Mouse (Mus musculus) embryonic facial prominence, embryonic 15.5 days (tissue): ENCODE results near the gene Gnpat. TPM values are rescaled to one million over a fixed set of nuclear protein-coding genes. Genes with fewer than 3 reads are reported as not detected.

Experiments
- ATAC-seq: fragments of 200-750 bp; cut with Nextera tagmentation; 2 replicates; pipeline ENCODE4 v1.8.0; 2017; ENCODE audit warnings: low read depth, moderate TSS enrichment; ENCODE audit not compliant: insufficient number of reproducible peaks, low FRiP score, low TSS enrichment
- H3K27ac ChIP-seq: fragments of 300-500 bp; sonication (generic); replicated peaks from 2 replicates; pipeline ENCODE4 v1.5.1; 2015; ENCODE audit warnings: mild to moderate bottlenecking, inconsistent platforms
- H3K27me3 ChIP-seq: fragments of 300-500 bp; sonication (generic); 2 replicates; pipeline ENCODE4 v1.6.1; 2015; ENCODE audit warnings: inconsistent platforms
- H3K36me3 ChIP-seq: fragments of 300-500 bp; sonication (generic); 2 replicates; pipeline ENCODE4 v1.6.1; 2015; ENCODE audit warnings: mild to moderate bottlenecking, inconsistent platforms
- H3K4me1 ChIP-seq: fragments of 300-500 bp; sonication (generic); 2 replicates; pipeline ENCODE4 v1.6.1; 2015; ENCODE audit warnings: inconsistent platforms
- H3K4me2 ChIP-seq: fragments of 300-500 bp; sonication (generic); replicated peaks from 2 replicates; pipeline ENCODE4 v1.6.1; 2015; ENCODE audit warnings: mild to moderate bottlenecking, inconsistent platforms
- H3K4me3 ChIP-seq: fragments of 300-500 bp; sonication (generic); replicated peaks from 2 replicates; pipeline ENCODE4 v1.5.1; 2015; ENCODE audit warnings: mild to moderate bottlenecking, inconsistent platforms
- H3K9ac ChIP-seq: fragments of 300-500 bp; sonication (generic); 2 replicates; pipeline ENCODE4 v1.6.1; 2015; ENCODE audit warnings: inconsistent platforms
- H3K9me3 ChIP-seq: fragments of 300-500 bp; sonication (generic); replicated peaks from 2 replicates; pipeline ENCODE4 v1.6.1; 2016; ENCODE audit warnings: inconsistent platforms
- WGBS: fragments of 180-500 bp; shearing (Covaris S2); methylation state at CpG from one replicate; pipeline ENCODE4 v1.1.7; 2015; 5-methylcytosine and 5-hydroxymethylcytosine counted together
- polyA plus RNA-seq: library from polyadenylated mRNA; unstranded; fragments of >200 nt; fragmentation: Nextera tagmentation; extraction: Ambion mirVana; gene quantifications from 2 replicates; pipeline ENCODE4 v1.2.1, GENCODE M21; 2015

Gene Gnpat
- polyA plus RNA-seq, 1 experiment from 2014 or later = 87.1 TPM

DNA sequence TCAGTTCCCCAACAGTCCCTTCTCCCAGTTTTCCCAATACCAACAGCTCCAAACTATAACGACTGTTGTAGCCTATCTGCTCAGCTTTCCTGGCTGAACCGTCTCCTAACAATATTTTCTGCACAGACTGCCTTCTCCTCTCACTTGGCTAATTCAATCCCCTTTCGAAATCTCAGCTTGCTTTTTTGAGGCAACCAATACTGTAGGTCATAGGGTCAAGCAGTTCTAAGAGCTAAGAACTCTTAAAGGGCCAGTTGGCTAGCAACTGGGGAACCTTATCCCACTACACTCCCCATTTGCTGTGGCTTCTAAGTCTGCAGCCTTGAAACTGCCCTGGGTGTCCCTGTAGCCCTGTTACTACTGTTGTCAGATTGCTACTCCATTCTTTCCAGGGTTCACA is 17.7 kb upstream of the Gnpat start:
- no peak overlapping the region for H3K9ac ChIP-seq
- no peaks in the 10 kb centered on the region for H3K27me3 ChIP-seq
- WGBS = 70% methylated on average over 3 of the region's 3 CpGs
- H3K36me3 ChIP-seq = peaks cover 17% of the 10 kb centered on the region
- no peak overlapping the region for H3K27ac ChIP-seq
- no peaks in the 10 kb centered on the region for H3K4me1 ChIP-seq
- no peaks in the 10 kb centered on the region for H3K9me3 ChIP-seq
- ATAC-seq = no peak
- H3K4me3 ChIP-seq = no peak overlapping the region
- H3K4me2 ChIP-seq = no peak overlapping the region

DNA sequence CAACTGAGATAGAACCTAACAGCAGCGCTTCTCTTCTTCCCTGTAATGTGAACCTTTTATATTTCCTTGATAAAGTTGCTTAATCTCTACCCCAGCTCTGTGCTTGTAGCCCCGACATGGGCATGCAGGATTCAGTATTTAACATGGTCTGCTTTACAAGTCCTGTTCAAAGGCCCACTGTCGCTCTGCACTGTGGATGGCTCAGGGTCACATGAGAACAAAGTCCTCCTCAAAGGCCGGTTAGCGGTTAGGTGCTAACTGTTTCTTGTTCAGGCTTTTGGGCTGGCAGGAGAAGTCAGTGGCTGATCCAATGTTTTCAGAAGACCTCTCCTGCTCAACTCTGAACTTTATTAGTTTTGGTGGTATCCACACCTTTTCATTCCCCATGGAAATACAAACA is 17.3 kb upstream of the Gnpat start:
- peaks cover 13% of the 10 kb centered on the region for H3K36me3 ChIP-seq
- no peaks in the 10 kb centered on the region for H3K4me1 ChIP-seq
- no peaks in the 10 kb centered on the region for H3K9me3 ChIP-seq
- no peak overlapping the region for H3K4me2 ChIP-seq
- no peaks in the 10 kb centered on the region for H3K27me3 ChIP-seq
- H3K4me3 ChIP-seq = no peak overlapping the region
- no peak overlapping the region for H3K27ac ChIP-seq
- H3K9ac ChIP-seq = no peak overlapping the region
- 90% methylated on average over 5 of the region's 5 CpGs for WGBS
- ATAC-seq = no peak

DNA sequence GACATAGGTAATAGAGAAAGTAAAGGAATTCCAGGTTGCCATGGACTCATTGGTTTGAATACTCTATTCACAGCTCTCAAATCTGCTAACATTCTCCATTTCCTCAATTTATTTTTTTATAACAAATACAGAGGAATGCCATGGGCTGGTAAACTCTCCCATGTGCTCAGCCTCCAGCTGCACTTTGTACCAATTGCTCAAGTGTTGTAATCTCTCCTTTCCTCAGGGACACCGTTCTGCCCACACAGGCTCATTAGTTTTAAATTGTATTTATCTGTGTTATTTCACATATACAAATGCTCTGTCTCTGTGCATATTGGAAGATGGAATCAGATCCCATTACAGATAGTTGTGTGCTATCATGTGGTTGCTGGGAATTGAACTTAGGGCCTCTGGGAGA is 9.3 kb upstream of the Gnpat start:
- Histone ChIP-seq H3K4me1 (no peaks in the 10 kb centered on the region), H3K27me3 (no peaks in the 10 kb centered on the region), H3K4me2 (no peak overlapping the region), H3K4me3 (no peak overlapping the region), H3K9ac (no peak overlapping the region), H3K9me3 (peaks cover 24% of the 10 kb centered on the region; the same call in 1 of the 2 replicates), H3K27ac (no peak overlapping the region), H3K36me3 (peaks cover 60% of the 10 kb centered on the region)
- 98% methylated on average over 1 of the region's 1 CpGs for WGBS
- ATAC-seq = no peak

DNA sequence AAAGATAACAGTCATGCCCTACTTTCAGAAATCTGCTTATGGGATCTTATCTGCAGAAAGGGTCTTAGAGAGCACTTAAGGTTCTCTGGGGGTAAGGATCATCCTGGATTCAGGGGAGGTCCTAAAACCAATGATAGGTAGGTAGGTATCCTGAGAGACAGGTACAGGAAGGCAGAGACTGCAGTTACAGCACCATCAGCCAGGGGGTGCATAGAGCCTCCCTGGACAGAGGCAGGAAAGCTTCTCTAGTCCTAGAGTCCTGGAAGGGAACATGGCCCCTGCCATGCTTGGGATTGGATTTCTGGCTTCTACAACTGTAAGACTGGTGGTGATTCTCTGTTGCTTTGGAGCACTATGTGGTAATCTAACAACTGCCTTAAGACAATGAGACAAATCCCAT is 3.4 kb upstream of the Gnpat start:
- Histone ChIP-seq H3K9me3 (peaks cover 14% of the 10 kb centered on the region; the same call in 1 of the 2 replicates), H3K36me3 (peaks cover 64% of the 10 kb centered on the region), H3K4me1 (peaks cover 8% of the 10 kb centered on the region), H3K4me3 (no peak overlapping the region), H3K4me2 (no peak overlapping the region), H3K27me3 (no peaks in the 10 kb centered on the region), H3K9ac (no peak overlapping the region), H3K27ac (no peak overlapping the region)
- ATAC-seq = no peak

DNA sequence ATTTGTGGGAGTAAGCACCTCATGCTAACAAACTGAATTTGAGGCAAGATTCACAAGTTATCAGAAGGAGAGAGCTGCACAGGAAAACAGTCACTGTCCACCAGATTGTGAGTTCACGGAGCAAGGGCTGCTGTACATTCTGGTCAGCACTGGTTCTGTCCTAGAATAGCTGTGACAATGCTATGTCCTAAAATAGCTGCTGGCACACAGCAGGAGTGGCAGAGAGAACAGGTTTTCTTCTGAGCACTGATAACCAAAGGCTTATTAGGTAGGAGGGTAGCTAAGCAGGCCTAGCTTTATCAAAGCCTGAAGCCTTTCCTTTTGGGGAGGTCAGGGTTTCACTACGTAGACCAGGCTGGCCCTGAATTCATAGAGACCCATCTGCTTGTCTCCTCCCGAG is 2.6 kb upstream of the Gnpat start:
- Histone ChIP-seq H3K27ac (no peak overlapping the region), H3K9ac (no peak overlapping the region), H3K4me2 (no peak overlapping the region), H3K4me1 (peaks cover 10% of the 10 kb centered on the region), H3K4me3 (no peak overlapping the region), H3K9me3 (0 out of 2 replicates have a peak, but pooled peaks cover 7% of the 10 kb centered on the region), H3K36me3 (peaks cover 57% of the 10 kb centered on the region), H3K27me3 (no peaks in the 10 kb centered on the region)
- no peak for ATAC-seq
- 92% methylated on average over 3 of the region's 3 CpGs for WGBS

DNA sequence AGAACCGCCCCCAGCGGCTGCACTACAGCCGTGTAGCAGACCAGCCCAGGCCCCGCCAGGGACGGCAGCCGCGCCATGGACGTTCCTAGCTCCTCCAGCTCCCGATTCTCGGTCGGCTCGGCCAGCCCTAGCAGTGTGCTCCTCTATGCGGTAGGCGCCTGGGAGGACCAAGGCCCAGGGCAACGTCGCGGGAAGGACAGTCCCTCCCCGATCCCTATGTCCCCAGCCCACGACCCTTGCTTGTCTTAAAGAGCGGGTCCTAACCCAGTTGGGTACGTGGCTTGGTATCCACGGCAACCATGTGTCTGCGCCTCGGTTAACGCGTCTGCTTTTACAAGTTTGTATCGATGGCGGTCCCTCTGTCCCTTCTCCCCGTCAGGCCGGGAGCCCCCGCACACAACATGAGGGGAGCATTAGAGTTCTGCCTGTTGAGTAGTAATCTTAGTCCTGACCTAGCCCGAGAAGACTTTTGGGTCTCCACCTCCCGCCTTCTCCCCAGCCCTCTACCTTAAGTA is 387 bp downstream of the Gnpat start:
- H3K27me3 ChIP-seq = no peaks in the 10 kb centered on the region
- WGBS = 0% methylated on average over 33 of the region's 33 CpGs
- ATAC-seq = peak; percentile 84

DNA sequence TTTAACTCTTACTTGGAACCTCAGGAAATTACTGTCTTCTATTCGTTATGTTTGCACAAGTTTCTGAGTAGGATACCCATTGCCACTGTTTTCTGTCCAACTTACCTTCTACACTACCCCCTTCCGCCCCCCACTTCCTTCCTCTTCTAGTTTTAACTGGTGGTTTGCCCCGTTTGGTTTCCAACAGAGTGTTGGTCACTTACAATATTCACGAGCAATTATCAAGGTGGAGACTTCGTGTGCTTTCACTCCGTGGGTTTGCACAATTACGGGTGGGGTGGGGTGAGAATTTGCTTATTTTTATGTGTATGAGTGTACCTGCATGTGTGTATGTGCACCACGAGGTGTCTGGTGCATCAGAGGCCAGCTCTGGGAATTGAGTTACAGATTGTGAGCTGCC is 896 bp downstream of the Gnpat start:
- Histone ChIP-seq H3K4me1 (peaks cover 10% of the 10 kb centered on the region), H3K27me3 (no peaks in the 10 kb centered on the region), H3K36me3 (peaks cover 23% of the 10 kb centered on the region), H3K9me3 (no peaks in the 10 kb centered on the region), H3K27ac (peak overlapping the region; percentile 94), H3K4me2 (peak overlapping the region; percentile 63), H3K9ac (peak overlapping the region; percentile 97), H3K4me3 (peak overlapping the region; percentile 91)
- 12% methylated on average over 8 of the region's 8 CpGs for WGBS
- ATAC-seq = no peak

More for the DNA sequence above, 387 bp downstream of the Gnpat start:
- peak overlapping the region; percentile 91 for H3K4me3 ChIP-seq
- no peaks in the 10 kb centered on the region for H3K9me3 ChIP-seq
- peaks cover 28% of the 10 kb centered on the region for H3K36me3 ChIP-seq
- H3K27ac ChIP-seq = peak overlapping the region; percentile 94
- H3K4me2 ChIP-seq = peak overlapping the region; percentile 63
- H3K4me1 ChIP-seq = peaks cover 10% of the 10 kb centered on the region
- H3K9ac ChIP-seq = peak overlapping the region; percentile 97

DNA sequence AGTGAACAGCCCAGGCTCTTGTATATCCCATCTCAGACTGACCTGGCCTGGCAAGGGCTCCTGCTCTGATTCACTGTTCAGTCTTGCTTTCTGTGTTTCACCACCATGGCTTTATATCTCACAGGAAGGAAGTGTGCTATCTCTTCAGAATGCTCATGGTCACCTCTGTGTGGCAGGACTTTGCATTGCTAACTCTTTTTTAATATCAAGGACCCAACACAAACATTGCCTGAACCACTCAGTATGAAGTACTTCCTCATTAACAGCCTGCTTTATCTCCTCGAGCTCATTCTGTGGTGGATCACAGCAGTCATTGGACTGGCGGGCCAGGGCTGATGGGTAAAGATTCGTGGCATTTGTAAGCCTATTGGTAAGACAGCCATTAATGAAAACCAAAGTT is 3.8 kb downstream of the Gnpat start:
- Histone ChIP-seq H3K4me1 (peaks cover 10% of the 10 kb centered on the region), H3K36me3 (peaks cover 6% of the 10 kb centered on the region), H3K9me3 (no peaks in the 10 kb centered on the region), H3K27ac (no peak overlapping the region), H3K4me3 (no peak overlapping the region), H3K27me3 (no peaks in the 10 kb centered on the region), H3K9ac (no peak overlapping the region), H3K4me2 (no peak overlapping the region)
- WGBS = 84% methylated on average over 3 of the region's 3 CpGs
- ATAC-seq = no peak

DNA sequence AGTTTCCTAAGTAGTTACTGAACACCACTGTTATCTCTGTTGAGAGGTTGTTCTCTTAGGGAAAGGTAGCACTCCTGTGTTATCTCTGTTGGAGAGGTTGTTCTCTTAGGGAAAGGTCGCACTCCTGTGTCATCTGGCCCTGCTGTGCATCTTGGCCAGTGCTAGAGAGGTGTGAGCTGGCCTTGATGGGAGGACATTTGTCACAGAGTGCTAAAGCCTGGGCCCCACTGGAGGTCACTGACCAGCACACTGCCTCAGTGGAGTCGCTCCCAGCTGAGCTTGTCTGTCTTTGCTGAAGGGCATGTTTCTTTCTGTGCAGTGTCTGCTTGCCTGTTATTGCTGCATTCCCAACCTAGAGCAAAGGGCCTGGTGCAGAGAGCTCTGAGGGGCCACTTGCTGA is 4.3 kb downstream of the Gnpat start:
- H3K4me1 ChIP-seq = peaks cover 10% of the 10 kb centered on the region
- no peaks in the 10 kb centered on the region for H3K27me3 ChIP-seq
- no peaks in the 10 kb centered on the region for H3K9me3 ChIP-seq
- peaks cover 10% of the 10 kb centered on the region for H3K36me3 ChIP-seq
- H3K27ac ChIP-seq = no peak overlapping the region
- WGBS = 88% methylated on average over 2 of the region's 2 CpGs
- H3K4me3 ChIP-seq = no peak overlapping the region
- ATAC-seq = no peak
- H3K4me2 ChIP-seq = no peak overlapping the region
- no peak overlapping the region for H3K9ac ChIP-seq

DNA sequence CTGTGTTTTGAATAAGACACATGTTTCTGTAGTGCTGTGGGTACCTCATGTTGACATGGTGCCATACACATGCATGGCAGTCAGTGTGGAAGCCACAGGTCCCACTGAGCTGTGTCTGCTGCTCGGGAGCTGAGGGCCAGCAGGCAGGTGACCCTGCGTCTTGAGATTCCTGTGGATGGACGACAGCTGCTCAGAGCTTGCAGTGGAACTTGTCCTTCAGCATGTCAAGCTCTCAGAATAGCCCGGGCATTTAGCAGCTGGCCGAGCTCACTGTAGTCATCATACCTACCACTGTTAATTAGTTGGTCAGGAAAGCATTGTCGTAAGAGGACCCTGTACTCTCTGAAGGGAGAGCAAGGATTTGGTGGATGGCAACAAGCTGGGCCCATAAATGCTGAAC is 6.9 kb downstream of the Gnpat start:
- Histone ChIP-seq H3K4me3 (no peak overlapping the region), H3K27ac (0 out of 2 replicates have a peak overlapping the region, but pooled peaks have one; percentile 22), H3K27me3 (no peaks in the 10 kb centered on the region), H3K4me2 (no peak overlapping the region), H3K4me1 (no peaks in the 10 kb centered on the region), H3K36me3 (peaks cover 36% of the 10 kb centered on the region), H3K9me3 (no peaks in the 10 kb centered on the region), H3K9ac (no peak overlapping the region)
- no peak for ATAC-seq
- 70% methylated on average over 6 of the region's 6 CpGs for WGBS

DNA sequence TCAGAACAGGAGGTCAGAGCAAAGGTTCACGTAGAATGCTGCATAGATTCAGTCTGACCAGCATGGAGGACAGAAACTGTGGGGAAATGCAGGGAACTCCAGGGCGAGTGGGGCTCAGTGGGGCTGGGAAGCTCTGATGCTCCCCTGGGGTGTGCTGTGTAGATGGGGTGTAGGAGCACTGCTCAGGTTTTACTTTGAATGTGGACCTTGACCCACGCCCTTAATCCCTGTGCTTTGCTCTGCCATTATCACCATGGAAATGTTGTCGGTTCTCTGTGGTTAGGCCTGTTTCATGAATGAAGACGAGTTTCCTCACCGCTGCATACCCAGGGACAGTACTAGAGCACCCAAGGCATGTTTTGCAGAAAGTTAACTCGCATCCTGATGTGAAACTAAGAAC is 8.6 kb downstream of the Gnpat start:
- Histone ChIP-seq H3K27ac (no peak overlapping the region), H3K9ac (no peak overlapping the region), H3K4me2 (no peak overlapping the region), H3K27me3 (no peaks in the 10 kb centered on the region), H3K36me3 (peaks cover 50% of the 10 kb centered on the region), H3K9me3 (no peaks in the 10 kb centered on the region), H3K4me1 (no peaks in the 10 kb centered on the region), H3K4me3 (no peak overlapping the region)
- 87% methylated on average over 7 of the region's 7 CpGs for WGBS
- ATAC-seq = no peak

DNA sequence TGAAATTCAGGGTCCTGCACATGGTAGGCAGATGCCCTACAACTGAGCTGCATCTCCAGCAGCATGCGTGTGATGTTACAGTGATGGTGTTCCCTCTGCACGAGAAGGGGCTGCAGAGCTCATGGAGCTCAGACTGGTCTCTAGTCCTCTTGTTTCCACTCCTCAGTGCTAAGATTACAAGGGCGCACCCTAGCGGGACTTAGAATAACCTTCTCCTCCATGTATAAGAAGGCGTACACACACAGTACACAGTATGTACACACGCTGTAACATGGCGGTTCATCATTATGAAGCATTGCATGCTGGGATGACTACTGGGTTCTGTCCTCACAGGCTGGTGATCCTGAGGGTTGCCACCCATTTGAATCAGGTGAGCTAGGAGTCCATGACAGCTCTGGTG is 9.2 kb downstream of the Gnpat start:
- H3K4me1 ChIP-seq = no peaks in the 10 kb centered on the region
- H3K4me2 ChIP-seq = no peak overlapping the region
- 87% methylated on average over 7 of the region's 7 CpGs for WGBS
- H3K36me3 ChIP-seq = peaks cover 56% of the 10 kb centered on the region
- no peak overlapping the region for H3K27ac ChIP-seq
- H3K9me3 ChIP-seq = no peaks in the 10 kb centered on the region
- no peak overlapping the region for H3K9ac ChIP-seq
- no peak for ATAC-seq
- no peak overlapping the region for H3K4me3 ChIP-seq
- H3K27me3 ChIP-seq = no peaks in the 10 kb centered on the region
